Mouse (Mus musculus): ENCODE measurements around the gene Fyttd1. TPM values are rescaled to one million over a fixed set of nuclear protein-coding genes. Genes with fewer than 3 reads are reported as not detected.
"Not testable (repeated sequence)": the region's sequence is repeated elsewhere in the genome, so short reads cannot be mapped to it uniquely, and the experiment has no call there.

The Fyttd1 gene
- polyA plus RNA-seq, 1 experiment: 39.8 TPM

DNA sequence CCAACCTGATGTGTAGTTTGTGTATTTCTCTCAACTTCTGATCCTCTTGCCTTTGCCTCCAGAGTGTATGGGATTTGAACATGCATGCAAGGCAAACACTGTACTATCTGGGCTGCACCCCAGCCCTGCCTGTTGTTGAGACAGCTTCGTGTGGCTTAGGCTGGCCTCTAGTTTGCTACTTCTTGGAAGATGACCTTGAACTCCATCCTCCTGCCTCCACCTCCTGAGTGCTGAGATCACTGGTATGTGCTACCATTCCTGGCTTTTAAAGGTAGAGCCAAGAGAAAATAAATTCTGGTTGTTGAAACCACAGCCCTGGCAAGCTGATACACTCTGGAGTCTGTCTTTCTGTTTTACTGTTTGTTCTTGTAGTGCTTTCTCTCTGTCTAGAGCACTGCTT is 57.8 kb downstream of the Fyttd1 start:
- no peak overlapping the region for H3ac ChIP-seq (ENCODE audit: control insufficient read depth, insufficient read length)
- H3K79me2 ChIP-seq (ENCODE audit: control insufficient read depth, insufficient read depth): peaks cover 80% of the 10 kb centered on the region
- H3K4me3 ChIP-seq: no peak overlapping the region
- H3K27me3 ChIP-seq (ENCODE audit: control insufficient read depth, insufficient read depth, insufficient read length): no peaks in the 10 kb centered on the region
- H3K4me2 ChIP-seq (ENCODE audit: low read depth): peak overlapping the region; percentile 28
- H3K36me3 ChIP-seq (ENCODE audit: control insufficient read depth, insufficient read depth): no peaks in the 10 kb centered on the region
- no peak for TF ChIP-seq TCF12 (IDR thresholded peaks at IDR 0.05; ENCODE audit: insufficient read depth, poor library complexity, severe bottlenecking)
- no peak for TF ChIP-seq TCF3 (IDR thresholded peaks at IDR 0.05; ENCODE audit: insufficient read length, low read depth)
- no peak for TF ChIP-seq SRF (IDR thresholded peaks at IDR 0.05; ENCODE audit: control insufficient read depth, insufficient read length, low read depth)
- no peak for TF ChIP-seq E2F4 (IDR thresholded peaks at IDR 0.05; ENCODE audit: insufficient read depth)
- TF ChIP-seq MYOG (IDR thresholded peaks at IDR 0.05; ENCODE audit: control insufficient read depth in 1 of 3, insufficient read depth in 1 of 3, insufficient read length in 2 of 3, low read depth in 2 of 3): no peak
- no peak for TF ChIP-seq POLR2AphosphoS2 (IDR thresholded peaks at IDR 0.05; ENCODE audit: insufficient read length, low read depth)
- TF ChIP-seq MYOD1 (IDR thresholded peaks at IDR 0.05; ENCODE audit: control insufficient read depth in 1 of 3, insufficient read length in 2 of 3, low read depth in 2 of 3): no peak
- TF ChIP-seq CEBPB (IDR thresholded peaks at IDR 0.05; ENCODE audit: insufficient read depth, poor library complexity, severe bottlenecking): no peak
- no peak for TF ChIP-seq USF1 (IDR thresholded peaks at IDR 0.05; ENCODE audit: low read depth)

DNA sequence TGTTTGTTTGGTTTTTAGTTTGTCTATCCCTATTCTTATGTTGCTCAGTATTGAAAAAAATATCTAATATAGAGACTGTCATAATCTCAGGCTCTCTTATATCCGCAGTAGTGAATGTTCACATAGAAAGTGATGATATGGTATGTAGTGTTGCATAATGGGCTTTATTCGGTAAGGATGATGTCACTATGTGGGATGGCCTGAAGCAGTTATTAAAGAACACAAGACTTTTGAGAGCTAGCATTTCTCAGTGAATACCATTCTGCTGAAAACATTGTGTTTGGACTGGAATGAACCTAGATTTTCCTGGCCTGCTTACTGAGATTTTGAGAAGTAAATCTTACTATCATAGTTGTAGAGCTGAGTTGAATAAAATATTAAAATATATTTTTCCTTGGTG is 60.1 kb downstream of the Fyttd1 start:
- H3K27me3 ChIP-seq (ENCODE audit: control insufficient read depth, insufficient read depth, insufficient read length): no peaks in the 10 kb centered on the region
- TF ChIP-seq TCF12 (IDR thresholded peaks at IDR 0.05; ENCODE audit: insufficient read depth, poor library complexity, severe bottlenecking) (no peak), CEBPB (IDR thresholded peaks at IDR 0.05; ENCODE audit: insufficient read depth, poor library complexity, severe bottlenecking) (peak; percentile 65; the same call in 1 of the 2 replicates), SRF (IDR thresholded peaks at IDR 0.05; ENCODE audit: control insufficient read depth, insufficient read length, low read depth) (no peak), TCF3 (IDR thresholded peaks at IDR 0.05; ENCODE audit: insufficient read length, low read depth) (no peak), MYOG (IDR thresholded peaks at IDR 0.05; ENCODE audit: control insufficient read depth in 1 of 3, insufficient read depth in 1 of 3, insufficient read length in 2 of 3, low read depth in 2 of 3) (no peak), REST (IDR thresholded peaks at IDR 0.05; ENCODE audit: insufficient read depth, insufficient read length) (no peak)
- H3K79me2 ChIP-seq (ENCODE audit: control insufficient read depth, insufficient read depth): peaks cover 70% of the 10 kb centered on the region

DNA sequence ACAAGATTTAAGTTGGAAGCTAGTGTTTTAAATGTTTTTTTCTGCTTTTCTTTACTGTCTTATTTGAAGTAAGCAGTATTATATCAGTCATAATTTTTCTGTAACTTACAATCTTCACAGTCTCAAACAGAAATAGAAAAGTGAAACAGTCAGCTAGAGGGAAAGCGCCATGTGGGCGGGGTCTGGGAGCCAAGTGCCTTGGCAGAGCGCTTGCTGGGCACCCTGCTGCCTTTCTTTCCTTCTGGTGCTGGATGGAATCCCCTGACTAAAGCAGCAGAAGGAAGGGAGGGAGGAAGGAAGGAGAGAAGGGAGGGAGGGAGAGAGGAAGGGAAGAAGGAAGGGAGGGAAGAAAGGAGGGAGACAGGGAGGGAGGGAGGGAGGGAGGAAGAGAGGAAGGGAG is 62.0 kb downstream of the Fyttd1 start:
- not testable (repeated sequence) for H3K27me3 ChIP-seq (ENCODE audit: control insufficient read depth, insufficient read depth, insufficient read length); H3ac ChIP-seq (ENCODE audit: control insufficient read depth, insufficient read length); H3K36me3 ChIP-seq (ENCODE audit: control insufficient read depth, insufficient read depth); H3K4me3 ChIP-seq
- peaks cover 64% of the 10 kb centered on the region for H3K79me2 ChIP-seq (ENCODE audit: control insufficient read depth, insufficient read depth)
- H3K4me2 ChIP-seq (ENCODE audit: low read depth): peak overlapping the region; percentile 49

More for the DNA sequence above, 60.1 kb downstream of the Fyttd1 start:
- no peak overlapping the region for H3ac ChIP-seq (ENCODE audit: control insufficient read depth, insufficient read length)
- no peak overlapping the region for H3K4me2 ChIP-seq (ENCODE audit: low read depth)
- no peak overlapping the region for H3K4me3 ChIP-seq
- no peaks in the 10 kb centered on the region for H3K36me3 ChIP-seq (ENCODE audit: control insufficient read depth, insufficient read depth)

DNA sequence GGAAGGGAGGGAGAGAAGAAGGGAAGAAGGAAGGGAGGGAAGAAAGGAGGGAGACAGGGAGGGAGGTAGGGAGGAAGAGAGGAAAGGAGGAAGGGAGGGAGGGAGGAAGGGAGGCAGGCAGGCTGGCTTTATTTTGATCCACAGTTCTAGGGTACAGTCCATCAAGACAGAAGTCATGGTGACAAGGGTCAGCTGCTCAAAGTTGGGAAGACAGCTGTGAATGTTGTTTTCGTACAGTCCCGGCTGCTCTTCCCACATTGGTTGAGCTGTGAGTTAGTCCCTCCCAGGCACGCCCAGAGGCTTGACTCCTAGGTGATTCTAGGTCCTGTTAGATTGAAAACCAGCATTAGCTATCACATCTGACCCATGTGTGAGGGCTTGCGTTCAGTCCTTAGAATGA is 62.4 kb downstream of the Fyttd1 start:
- peak overlapping the region; percentile 49 for H3K4me2 ChIP-seq (ENCODE audit: low read depth)
- peak in 1 of 3 experiments; percentile 47 for TF ChIP-seq MYOG (IDR thresholded peaks at IDR 0.05; ENCODE audit: control insufficient read depth in 1 of 3, insufficient read depth in 1 of 3, insufficient read length in 2 of 3, low read depth in 2 of 3)
- TF ChIP-seq MYOD1 (IDR thresholded peaks at IDR 0.05; ENCODE audit: control insufficient read depth in 1 of 3, insufficient read length in 2 of 3, low read depth in 2 of 3): peak; percentile 5 to 57 (median 10)
- not testable (repeated sequence) for H3ac ChIP-seq (ENCODE audit: control insufficient read depth, insufficient read length); H3K36me3 ChIP-seq (ENCODE audit: control insufficient read depth, insufficient read depth); H3K27me3 ChIP-seq (ENCODE audit: control insufficient read depth, insufficient read depth, insufficient read length); H3K4me3 ChIP-seq
- H3K79me2 ChIP-seq (ENCODE audit: control insufficient read depth, insufficient read depth): peaks cover 64% of the 10 kb centered on the region

DNA sequence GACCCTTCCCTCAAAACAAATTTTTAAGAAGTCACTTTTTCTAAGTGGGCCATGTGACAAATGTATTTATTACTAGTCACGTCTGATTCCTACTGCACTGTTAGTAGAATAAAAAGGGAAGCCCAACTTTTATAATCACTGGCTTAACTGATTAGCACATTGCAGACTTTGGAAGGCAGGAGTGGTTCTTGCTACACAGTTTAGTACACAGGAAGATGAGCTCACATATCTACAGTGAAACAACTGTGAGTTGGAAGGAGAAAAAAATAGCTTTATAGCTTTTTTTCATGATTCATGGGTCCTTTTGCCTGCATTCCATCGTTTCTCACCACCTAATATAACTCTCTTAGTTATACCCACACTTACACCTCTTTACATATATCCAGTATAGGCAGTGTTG is 63.9 kb downstream of the Fyttd1 start:
- H3K36me3 ChIP-seq (ENCODE audit: control insufficient read depth, insufficient read depth); H3K27me3 ChIP-seq (ENCODE audit: control insufficient read depth, insufficient read depth, insufficient read length); H3K4me3 ChIP-seq; H3K4me2 ChIP-seq (ENCODE audit: low read depth); H3ac ChIP-seq (ENCODE audit: control insufficient read depth, insufficient read length): not testable (repeated sequence)
- H3K79me2 ChIP-seq (ENCODE audit: control insufficient read depth, insufficient read depth): peaks cover 67% of the 10 kb centered on the region

DNA sequence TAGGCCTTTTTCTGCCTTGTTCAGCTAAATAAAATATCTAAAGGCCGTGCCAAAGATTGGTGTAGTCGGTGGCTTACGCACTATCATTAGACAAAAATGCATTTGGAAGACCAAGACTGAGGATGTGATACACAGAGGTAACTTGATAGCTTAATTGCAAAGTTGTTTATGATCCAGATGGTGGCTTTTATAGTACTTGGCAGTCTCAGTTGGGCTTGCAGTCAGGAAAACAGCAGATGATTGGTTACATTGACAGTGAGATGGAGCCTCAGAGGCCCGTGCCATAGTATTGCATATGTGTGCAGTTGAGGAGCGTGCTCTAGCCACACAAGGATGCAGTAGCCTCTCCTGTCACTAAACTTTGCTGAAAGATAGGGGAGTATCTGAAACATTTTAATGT is 65.4 kb downstream of the Fyttd1 start:
- TF ChIP-seq MYOD1 (IDR thresholded peaks at IDR 0.05; ENCODE audit: control insufficient read depth in 1 of 3, insufficient read length in 2 of 3, low read depth in 2 of 3): no peak
- TF ChIP-seq CEBPB (IDR thresholded peaks at IDR 0.05; ENCODE audit: insufficient read depth, poor library complexity, severe bottlenecking): no peak
- TF ChIP-seq E2F4 (IDR thresholded peaks at IDR 0.05; ENCODE audit: insufficient read depth): no peak
- no peak for TF ChIP-seq TCF3 (IDR thresholded peaks at IDR 0.05; ENCODE audit: insufficient read length, low read depth)
- no peak for TF ChIP-seq MYOG (IDR thresholded peaks at IDR 0.05; ENCODE audit: control insufficient read depth in 1 of 3, insufficient read depth in 1 of 3, insufficient read length in 2 of 3, low read depth in 2 of 3)
- no peak for TF ChIP-seq POLR2AphosphoS2 (IDR thresholded peaks at IDR 0.05; ENCODE audit: insufficient read length, low read depth)
- no peak for TF ChIP-seq MAX (IDR thresholded peaks at IDR 0.05; ENCODE audit: low read depth)
- TF ChIP-seq POLR2A (IDR thresholded peaks at IDR 0.05; ENCODE audit: insufficient read length, low read depth): no peak
- TF ChIP-seq SRF (IDR thresholded peaks at IDR 0.05; ENCODE audit: control insufficient read depth, insufficient read length, low read depth): no peak
- no peak for TF ChIP-seq USF1 (IDR thresholded peaks at IDR 0.05; ENCODE audit: low read depth)
- no peak for TF ChIP-seq REST (IDR thresholded peaks at IDR 0.05; ENCODE audit: insufficient read depth, insufficient read length)
- TF ChIP-seq TCF12 (IDR thresholded peaks at IDR 0.05; ENCODE audit: insufficient read depth, poor library complexity, severe bottlenecking): no peak
- Histone ChIP-seq H3K79me2 (ENCODE audit: control insufficient read depth, insufficient read depth) (peaks cover 65% of the 10 kb centered on the region), H3ac (ENCODE audit: control insufficient read depth, insufficient read length) (no peak overlapping the region), H3K36me3 (ENCODE audit: control insufficient read depth, insufficient read depth) (no peaks in the 10 kb centered on the region), H3K27me3 (ENCODE audit: control insufficient read depth, insufficient read depth, insufficient read length) (no peaks in the 10 kb centered on the region), H3K4me3 (no peak overlapping the region), H3K4me2 (ENCODE audit: low read depth) (peak overlapping the region; percentile 18)
